Mouse (Mus musculus) hindbrain, embryonic 11.5 days (tissue): Measurements from ENCODE around the gene Zmym2. TPM values are rescaled to one million over a fixed set of nuclear protein-coding genes. Genes with fewer than 3 reads are reported as not detected.

Source experiments
- ATAC-seq: fragments of 200-750 bp; cut with Nextera tagmentation; 2 replicates; pipeline ENCODE4 v1.8.0; 2017; ENCODE audit warnings: mild to moderate bottlenecking, moderate TSS enrichment, moderate library complexity; ENCODE audit not compliant: low FRiP score
- DNase-seq: peaks from one replicate; pipeline ENCODE4 v3.0.0-alpha.2; 2015; ENCODE audit warnings: low spot score
- H3K27ac ChIP-seq: fragments of 300-500 bp; sonication (generic); 2 replicates; pipeline ENCODE4 v1.5.1; 2014; ENCODE audit warnings: mild to moderate bottlenecking, low read depth, low read length
- H3K27me3 ChIP-seq: fragments of 300-500 bp; sonication (generic); 2 replicates; pipeline ENCODE4 v1.6.1; 2014; ENCODE audit warnings: mild to moderate bottlenecking, low read length, moderate library complexity, mixed read lengths; ENCODE audit not compliant: control insufficient read depth, insufficient read depth
- H3K36me3 ChIP-seq: fragments of 300-500 bp; sonication (generic); 2 replicates; pipeline ENCODE4 v1.6.1; 2014; ENCODE audit warnings: mild to moderate bottlenecking, low read length, moderate library complexity, mixed read lengths; ENCODE audit not compliant: control insufficient read depth, insufficient read depth
- H3K4me1 ChIP-seq: fragments of 300-500 bp; sonication (generic); replicated peaks from 2 replicates; pipeline ENCODE4 v1.6.1; 2014; ENCODE audit warnings: low read length, mixed read lengths; ENCODE audit not compliant: control insufficient read depth, insufficient read depth
- H3K4me2 ChIP-seq: fragments of 300-500 bp; sonication (generic); replicated peaks from 2 replicates; pipeline ENCODE4 v1.6.1; 2014; ENCODE audit warnings: mild to moderate bottlenecking, low read depth, low read length
- H3K4me3 ChIP-seq: fragments of 300-500 bp; sonication (generic); 2 replicates; pipeline ENCODE4 v1.5.1; 2014; ENCODE audit warnings: low read depth, low read length
- H3K9ac ChIP-seq: fragments of 300-500 bp; sonication (generic); 2 replicates; pipeline ENCODE4 v1.6.1; 2014; ENCODE audit warnings: low read depth, low read length
- H3K9me3 ChIP-seq: fragments of 300-500 bp; sonication (generic); 2 replicates; pipeline ENCODE4 v1.6.1; 2016; ENCODE audit warnings: low read length; ENCODE audit not compliant: control insufficient read depth
- WGBS: fragments of 180-500 bp; shearing (Covaris S2); extraction: QIAGEN DNeasy Blood & Tissue Kit; methylation state at CpG from one replicate; pipeline ENCODE4 v1.1.7; 2014; 5-methylcytosine and 5-hydroxymethylcytosine counted together
- polyA plus RNA-seq: library from polyadenylated mRNA; unstranded; fragments of >200 nt; fragmentation: Nextera tagmentation; extraction: Ambion mirVana; gene quantifications from 2 replicates; pipeline ENCODE4 v1.2.1, GENCODE M21; 2014

Gene Zmym2
- polyA plus RNA-seq, 1 experiment from 2014 or later: 74.4 TPM

DNA sequence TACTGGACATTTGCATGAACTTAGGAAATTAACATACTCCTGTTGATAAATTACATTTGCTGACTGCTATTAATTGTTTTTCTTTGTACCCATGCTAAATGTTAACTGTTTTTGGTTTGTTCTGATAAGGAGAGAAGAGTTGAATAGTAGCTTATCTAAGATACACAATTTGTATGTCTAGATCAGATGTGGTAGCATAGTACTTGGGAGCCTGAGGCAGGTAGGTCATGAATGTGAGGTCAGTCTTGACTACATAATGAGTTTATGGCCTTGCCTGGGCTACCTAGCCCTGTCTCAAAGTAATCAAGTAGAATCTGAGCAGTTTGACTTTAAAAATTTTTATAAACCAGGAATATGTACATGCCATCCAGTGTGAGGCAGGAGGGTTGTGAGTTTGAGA, 67.9 kb downstream of the Zmym2 start:
- Histone ChIP-seq H3K9me3 (no peaks in the 10 kb centered on the region), H3K36me3 (peaks cover 23% of the 10 kb centered on the region), H3K4me1 (no peaks in the 10 kb centered on the region), H3K4me2 (no peak overlapping the region), H3K4me3 (no peak overlapping the region), H3K9ac (no peak overlapping the region), H3K27ac (no peak overlapping the region), H3K27me3 (no peaks in the 10 kb centered on the region)
- no peak for DNase-seq
- ATAC-seq: no peak

DNA sequence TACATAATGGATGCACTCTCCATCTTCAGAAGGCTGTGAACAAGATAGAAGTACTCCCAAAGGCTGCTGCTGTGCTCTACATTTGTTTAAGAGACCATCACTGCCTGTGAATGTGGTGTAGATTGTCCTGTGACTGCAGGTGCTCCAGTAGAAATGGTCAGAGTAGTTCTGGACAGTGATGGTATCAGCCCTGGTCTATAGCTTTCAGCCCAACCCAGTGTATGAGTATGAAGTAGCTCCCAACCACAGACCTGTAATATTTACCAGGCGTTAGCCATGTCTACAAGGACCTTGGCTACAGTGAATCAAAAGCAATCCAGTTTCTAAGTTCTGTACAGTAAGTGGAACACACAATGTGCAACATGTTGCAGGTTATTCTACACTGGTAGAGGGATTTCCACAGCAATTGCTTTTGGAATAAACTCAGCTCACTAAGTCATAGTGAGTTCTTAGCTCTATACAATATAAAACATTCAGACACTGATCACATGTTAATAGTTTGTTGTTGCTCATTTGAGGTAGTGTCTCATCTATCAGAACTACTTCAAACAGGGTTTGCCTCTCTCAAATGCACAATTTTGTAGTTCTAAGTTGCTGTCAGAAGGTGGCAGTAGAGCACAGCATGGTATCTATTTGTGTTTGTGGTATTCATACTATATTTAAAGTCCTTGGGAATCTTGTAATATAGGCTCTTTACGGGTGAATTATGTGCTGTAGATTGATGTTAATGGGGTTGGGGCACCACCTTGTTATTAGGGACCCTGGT, 77.7 kb downstream of the Zmym2 start:
- H3K4me1 ChIP-seq: no peaks in the 10 kb centered on the region

DNA sequence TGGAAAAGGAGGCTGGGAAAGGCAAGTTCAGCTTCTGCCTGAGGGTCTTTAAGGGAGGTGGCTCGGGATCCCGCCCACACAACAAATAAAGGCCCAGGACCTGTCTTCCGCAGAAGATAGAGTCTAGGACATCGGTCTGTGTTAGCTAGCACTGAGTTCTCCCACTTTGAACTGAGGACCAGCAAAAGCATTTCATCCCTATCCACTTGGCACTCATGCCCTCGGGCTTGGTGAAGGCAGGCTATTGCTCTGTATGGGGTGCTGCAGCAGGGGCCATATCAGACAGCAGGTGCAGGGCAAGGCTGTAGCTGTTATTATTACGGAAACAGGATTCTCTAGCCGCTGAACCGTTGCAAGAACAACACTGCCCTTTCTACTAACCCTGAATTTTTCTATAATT, 83.2 kb downstream of the Zmym2 start:
- H3K27ac ChIP-seq: no peak overlapping the region
- H3K36me3 ChIP-seq: no peaks in the 10 kb centered on the region
- ATAC-seq (peak; percentile 51; the same call in 1 of the 2 replicates), DNase-seq (no peak)
- H3K9me3 ChIP-seq: no peaks in the 10 kb centered on the region
- H3K9ac ChIP-seq: no peak overlapping the region
- no peaks in the 10 kb centered on the region for H3K4me1 ChIP-seq
- no peak overlapping the region for H3K4me2 ChIP-seq
- H3K27me3 ChIP-seq: no peaks in the 10 kb centered on the region
- WGBS: 74% methylated on average over 8 of the region's 8 CpGs
- no peak overlapping the region for H3K4me3 ChIP-seq

More for the DNA sequence above, 77.7 kb downstream of the Zmym2 start:
- ATAC-seq (0 out of 2 replicates have a peak, but pooled peaks have one; percentile 40), DNase-seq (peak; percentile 61)
- Histone ChIP-seq H3K27me3 (no peaks in the 10 kb centered on the region), H3K36me3 (no peaks in the 10 kb centered on the region; the same call in 1 of the 2 replicates), H3K27ac (no peak overlapping the region), H3K4me2 (no peak overlapping the region), H3K9me3 (no peaks in the 10 kb centered on the region), H3K4me3 (no peak overlapping the region), H3K9ac (no peak overlapping the region)
- WGBS: 77% methylated on average over 2 of the region's 2 CpGs

DNA sequence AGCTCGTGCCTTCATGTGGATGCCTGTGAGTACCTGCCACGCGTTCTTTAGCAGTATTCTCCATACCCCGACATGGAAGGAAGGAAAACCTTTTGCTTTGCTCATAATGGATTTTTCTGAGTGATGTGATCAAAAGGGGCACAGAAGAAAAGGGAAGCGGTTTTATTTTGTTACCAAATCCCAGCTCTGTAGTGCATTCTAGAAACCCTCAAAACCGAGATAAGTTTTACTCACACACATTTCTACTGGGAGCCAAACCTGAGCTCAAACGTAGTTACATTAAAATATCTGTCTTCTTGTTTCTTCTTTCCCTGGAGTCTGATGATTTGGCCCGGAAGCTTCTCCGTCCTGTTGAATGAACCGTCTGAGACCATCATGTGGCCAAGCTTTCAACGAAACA, 83.7 kb downstream of the Zmym2 start:
- no peaks in the 10 kb centered on the region for H3K9me3 ChIP-seq
- no peaks in the 10 kb centered on the region for H3K4me1 ChIP-seq
- H3K4me2 ChIP-seq: no peak overlapping the region
- no peak for DNase-seq
- WGBS: 77% methylated on average over 11 of the region's 11 CpGs
- H3K36me3 ChIP-seq: no peaks in the 10 kb centered on the region
- no peak for ATAC-seq
- H3K9ac ChIP-seq: no peak overlapping the region
- H3K4me3 ChIP-seq: no peak overlapping the region
- no peak overlapping the region for H3K27ac ChIP-seq
- no peaks in the 10 kb centered on the region for H3K27me3 ChIP-seq

DNA sequence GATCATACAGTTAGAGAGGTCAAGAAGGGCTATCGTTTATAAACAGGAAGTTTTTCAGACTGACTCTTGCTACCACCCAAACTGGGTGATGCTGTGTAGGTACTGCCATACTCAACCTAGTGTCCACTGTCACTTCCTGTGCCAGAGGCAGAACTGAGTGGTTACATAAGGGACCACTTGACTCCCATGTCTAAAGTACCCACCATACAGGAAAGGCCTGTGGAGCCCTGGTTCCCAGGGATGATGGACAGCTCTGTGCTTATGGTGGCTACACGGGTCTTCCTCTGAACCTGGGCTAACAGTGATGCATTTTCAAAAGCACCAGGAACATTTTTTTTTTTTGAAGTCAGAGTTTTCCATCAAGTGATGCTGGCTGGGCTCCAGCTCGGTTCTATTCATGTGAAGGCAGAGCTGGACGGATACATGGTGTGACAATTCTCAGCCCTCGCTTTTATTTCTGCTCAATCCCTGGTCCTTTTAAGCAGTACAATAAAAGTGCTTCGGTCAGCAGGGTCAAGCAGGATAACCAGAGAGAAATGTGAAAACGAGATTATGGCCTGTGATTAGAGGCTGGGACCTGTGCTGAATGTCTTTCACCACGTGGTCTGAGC, 91.7 kb downstream of the Zmym2 start:
- no peak overlapping the region for H3K9ac ChIP-seq
- no peak overlapping the region for H3K4me2 ChIP-seq
- DNase-seq: no peak
- no peak overlapping the region for H3K27ac ChIP-seq
- no peaks in the 10 kb centered on the region for H3K4me1 ChIP-seq
- ATAC-seq: no peak
- no peak overlapping the region for H3K4me3 ChIP-seq
- no peaks in the 10 kb centered on the region for H3K9me3 ChIP-seq
- 64% methylated on average over 8 of the region's 8 CpGs for WGBS
- no peaks in the 10 kb centered on the region for H3K27me3 ChIP-seq
- no peaks in the 10 kb centered on the region for H3K36me3 ChIP-seq

DNA sequence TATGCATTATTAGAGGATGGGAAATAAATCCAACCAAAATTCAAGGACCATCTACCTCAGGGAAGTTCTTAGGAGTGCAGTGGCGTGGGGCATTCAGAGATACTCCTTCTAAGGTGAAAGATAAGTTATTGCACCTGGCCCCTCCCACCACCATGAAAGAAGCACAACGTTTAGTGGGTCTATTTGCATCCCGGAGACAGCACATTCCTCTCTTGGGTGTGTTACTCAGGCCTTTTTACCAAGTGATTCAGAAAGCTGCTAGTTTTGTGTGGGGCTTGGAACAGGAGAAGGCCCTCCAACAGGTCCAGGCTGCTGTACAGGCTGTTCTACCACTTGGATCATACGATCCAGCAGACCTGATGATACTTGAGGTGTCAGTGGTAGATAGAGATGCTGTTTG, 102.2 kb downstream of the Zmym2 start:
- no peaks in the 10 kb centered on the region for H3K4me1 ChIP-seq
- no peaks in the 10 kb centered on the region for H3K36me3 ChIP-seq
- H3K27me3 ChIP-seq: no peaks in the 10 kb centered on the region
- WGBS: 87% methylated on average over 4 of the region's 4 CpGs
- DNase-seq (no peak), ATAC-seq (no peak)
- H3K9me3 ChIP-seq: no peaks in the 10 kb centered on the region
- H3K4me3 ChIP-seq: no peak overlapping the region
- no peak overlapping the region for H3K9ac ChIP-seq
- no peak overlapping the region for H3K4me2 ChIP-seq
- no peak overlapping the region for H3K27ac ChIP-seq

Other genes with a start within 250 kb of the Zmym2 start
- gene Mphosph8, start 218.4 kb upstream of the Zmym2 start, polyA plus RNA-seq: 38.7 and 44.5 TPM in 2 replicates
- gene Pspc1, start 108.3 kb upstream of the Zmym2 start, polyA plus RNA-seq: 62.0 and 62.4 TPM in 2 replicates
- 23.5 and 29.4 TPM in 2 replicates for gene Zmym5, start 74.9 kb upstream of the Zmym2 start, polyA plus RNA-seq
- gene Gja3, start 171.4 kb downstream of the Zmym2 start, polyA plus RNA-seq: not detected in 2 replicates
- gene Gjb2, start 218.0 kb downstream of the Zmym2 start, polyA plus RNA-seq: 21.1 and 34.3 TPM in 2 replicates
- gene Gm4491, start 229.2 kb downstream of the Zmym2 start, polyA plus RNA-seq: not detected in 2 replicates
- 5.8 and 6.5 TPM in 2 replicates for gene Gjb6, start 247.0 kb downstream of the Zmym2 start, polyA plus RNA-seq